Mouse (Mus musculus) layer of hippocampus, adult 2 months (tissue): ENCODE results near the gene Mapkap1. TPM values are rescaled to one million over a fixed set of nuclear protein-coding genes. Genes with fewer than 3 reads are reported as not detected.

ENCODE experiments used
- DNase-seq, 2 experiments: peaks; one replicate each; pipeline ENCODE4 v3.0.0; 2022; ENCODE audit warnings: low spot score in 2 of 2
- H3K27ac ChIP-seq: fragments of 200-600 bp; 2 replicates; pipeline ENCODE4 v1.8.1; 2022
- H3K4me3 ChIP-seq: fragments of 200-600 bp; 2 replicates; pipeline ENCODE4 v1.8.1; 2022; ENCODE audit warnings: mild to moderate bottlenecking
- CTCF ChIP-seq: fragments of 200-600 bp; conservative IDR thresholded peaks from 2 replicates; pipeline ENCODE4 v1.8.1; 2022; ENCODE audit warnings: antibody characterized with exemption, mild to moderate bottlenecking, moderate library complexity
- total RNA-seq, 2 experiments: library from RNA; stranded (reverse); gene quantifications; 2 replicates each; pipeline ENCODE4 v1.2.3; 2021

Gene Mapkap1
- total RNA-seq, 2 experiments from 2014 or later = 67.8 to 70.3 TPM

DNA sequence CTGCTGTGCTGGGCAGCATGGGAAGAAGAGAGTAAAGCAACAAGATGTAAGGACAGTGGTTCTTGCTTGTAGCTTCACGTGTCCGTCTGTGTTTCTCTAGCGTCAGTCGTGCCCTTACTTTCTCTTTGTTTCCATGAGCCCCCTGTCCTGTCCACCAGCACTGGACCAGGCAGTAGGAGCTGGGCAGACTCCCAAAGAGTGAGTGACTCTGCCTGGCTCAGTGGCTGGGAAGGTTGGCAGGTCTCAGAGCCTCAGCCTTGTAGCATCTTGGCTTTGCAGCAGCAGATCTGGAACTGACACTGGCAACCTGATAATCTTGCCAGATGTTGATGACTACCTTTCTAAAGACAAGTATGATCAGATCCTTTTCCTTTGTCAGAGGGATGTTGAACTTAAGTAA, 140.9 kb downstream of the Mapkap1 start:
- TF ChIP-seq CTCF = no peak
- Histone ChIP-seq H3K27ac (no peak overlapping the region), H3K4me3 (no peak overlapping the region)
- DNase-seq = no peak

DNA sequence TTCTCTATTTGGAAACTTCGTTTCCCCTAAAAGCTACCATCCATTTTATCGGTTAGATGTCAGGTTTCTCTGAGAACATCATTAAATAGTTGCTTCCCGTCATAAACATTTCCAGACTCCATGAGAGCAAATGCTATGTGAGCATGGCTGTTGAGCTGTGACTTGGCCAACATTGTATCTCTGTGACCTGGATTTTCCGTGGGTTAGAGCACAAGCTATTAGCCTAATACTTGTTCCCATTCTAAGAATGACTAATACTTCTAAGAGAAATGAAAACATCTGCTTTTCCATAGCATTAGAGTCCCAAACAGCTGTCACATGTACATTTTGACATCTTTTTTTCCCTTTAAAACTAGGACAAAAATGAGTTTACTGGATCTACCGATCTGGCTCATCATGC, 142.4 kb downstream of the Mapkap1 start:
- Histone ChIP-seq H3K27ac (no peak overlapping the region), H3K4me3 (no peak overlapping the region)
- DNase-seq = no peak
- TF ChIP-seq CTCF = no peak

DNA sequence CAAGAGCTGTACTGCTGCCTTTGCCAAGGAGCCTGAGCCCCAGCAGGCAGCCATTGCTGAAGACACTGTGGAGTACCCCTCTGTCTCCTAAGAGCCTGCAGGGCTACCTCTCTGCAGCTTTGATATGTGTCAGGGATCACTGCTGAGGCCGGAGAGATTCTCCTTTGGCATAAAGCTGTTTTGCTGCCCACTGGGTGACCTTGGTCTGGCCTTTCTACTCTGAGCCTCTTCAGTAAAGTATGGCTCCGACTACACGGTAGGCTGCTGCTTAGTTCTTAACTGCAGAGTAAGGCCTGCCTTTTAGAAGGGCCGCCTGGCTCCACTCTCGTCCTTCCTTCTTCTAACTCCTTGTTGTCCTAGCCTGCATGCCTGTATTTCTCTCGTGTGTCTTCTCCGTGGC, 142.9 kb downstream of the Mapkap1 start:
- no peak overlapping the region for H3K27ac ChIP-seq
- TF ChIP-seq CTCF = no peak
- no peak overlapping the region for H3K4me3 ChIP-seq
- no peak for DNase-seq

DNA sequence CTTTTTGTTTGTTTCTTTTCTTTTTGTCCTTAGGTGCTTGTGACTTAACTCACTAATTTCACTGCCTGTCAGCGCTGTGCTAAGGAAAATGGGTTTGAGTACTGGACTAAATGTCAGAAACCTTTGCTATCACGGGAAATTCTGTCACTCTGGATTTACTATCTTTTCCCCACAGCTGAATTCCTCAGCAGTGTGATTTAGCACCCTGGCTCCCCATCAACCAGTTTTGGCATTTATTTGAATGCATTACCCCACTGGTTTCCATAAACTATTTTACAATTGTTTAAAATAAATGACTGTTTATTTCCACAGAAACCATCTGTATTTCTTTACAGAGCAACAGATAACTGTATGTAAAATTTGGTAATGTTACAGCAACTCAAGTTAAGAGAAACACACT, 146.2 kb downstream of the Mapkap1 start:
- TF ChIP-seq CTCF = no peak
- H3K27ac ChIP-seq = no peak overlapping the region
- DNase-seq = no peak
- no peak overlapping the region for H3K4me3 ChIP-seq

DNA sequence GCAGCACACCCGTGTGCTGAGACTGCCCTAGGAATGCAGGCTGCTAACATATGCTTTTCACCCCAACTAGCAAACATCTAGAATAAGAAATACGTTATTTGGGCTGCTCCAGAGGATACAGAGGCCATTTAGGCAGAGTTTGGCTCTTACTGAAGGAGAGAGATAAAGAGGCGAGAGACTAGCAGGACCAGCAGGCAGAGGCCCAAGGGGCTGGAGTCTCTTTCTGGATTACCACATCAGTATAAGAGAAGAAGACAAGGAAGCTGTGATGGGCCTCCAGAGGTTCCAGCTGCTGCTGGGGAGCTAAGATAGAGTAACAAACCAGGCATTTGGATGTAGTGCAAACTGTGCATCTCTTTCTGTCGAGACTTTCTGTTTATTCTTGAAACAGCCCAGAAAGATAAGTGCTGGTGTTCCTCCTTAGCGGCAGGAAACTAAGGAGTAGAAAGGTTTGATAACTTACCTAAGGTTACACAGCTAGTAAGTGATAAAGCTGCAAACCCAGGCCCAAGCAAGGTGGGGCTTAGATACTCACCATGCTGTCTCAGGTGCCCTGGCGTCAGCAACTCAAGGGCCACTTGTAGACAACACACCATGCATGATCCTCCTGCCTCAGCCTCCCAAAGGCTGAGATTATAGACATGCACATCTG, 147.1 kb downstream of the Mapkap1 start:
- no peak for TF ChIP-seq CTCF
- DNase-seq = no peak
- Histone ChIP-seq H3K4me3 (no peak overlapping the region), H3K27ac (no peak overlapping the region)

- H3K4me3 ChIP-seq = no peak overlapping the region
- DNase-seq = no peak
- no peak for TF ChIP-seq CTCF
- no peak overlapping the region for H3K27ac ChIP-seq
These were observed 153.6 kb downstream of the Mapkap1 start for GRCm38 (mm10) chr2:34560146-34560545.

DNA sequence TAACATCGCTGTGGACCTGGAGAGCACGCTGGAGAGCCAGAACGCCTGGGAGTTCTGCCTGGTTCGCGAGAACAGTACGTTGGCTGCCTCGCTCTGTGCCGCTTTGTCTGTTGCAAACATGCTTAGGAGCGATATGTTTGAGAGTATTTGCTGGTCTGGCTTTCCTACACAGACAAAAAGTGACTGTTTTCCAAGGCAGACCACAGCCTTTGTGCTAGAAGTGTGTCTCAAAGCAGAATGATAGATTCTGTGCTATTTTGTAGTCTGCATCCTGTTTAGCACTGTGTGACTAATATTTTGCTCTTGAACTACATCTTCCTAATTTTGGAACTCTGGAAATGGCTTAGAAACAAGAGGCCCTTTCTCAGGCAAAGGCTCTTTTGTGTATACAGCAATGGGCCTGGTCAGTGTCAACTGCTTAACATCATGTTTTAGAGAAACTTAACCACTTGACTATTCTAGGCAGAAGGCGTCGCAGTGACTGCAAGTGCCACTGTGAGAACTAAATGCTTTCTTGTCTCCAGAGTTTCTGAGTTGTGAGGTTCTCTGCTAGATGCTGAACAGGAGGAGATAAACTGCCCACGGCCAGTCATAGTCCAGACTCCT, 156.6 kb downstream of the Mapkap1 start:
- no peak for TF ChIP-seq CTCF
- Histone ChIP-seq H3K4me3 (no peak overlapping the region), H3K27ac (peak overlapping the region; percentile 60)
- peak in 1 of 2 experiments; percentile 24 for DNase-seq

- no peak for DNase-seq
- Histone ChIP-seq H3K4me3 (no peak overlapping the region), H3K27ac (no peak overlapping the region)
- TF ChIP-seq CTCF = peak; percentile 16
These were observed 157.3 kb downstream of the Mapkap1 start for GRCm38 (mm10) chr2:34563865-34564264.

GRCm38 (mm10) chr2:34566146-34566545, 159.6 kb downstream of the Mapkap1 start:
- Histone ChIP-seq H3K27ac (no peak overlapping the region), H3K4me3 (no peak overlapping the region)
- no peak for DNase-seq
- no peak for TF ChIP-seq CTCF

DNA sequence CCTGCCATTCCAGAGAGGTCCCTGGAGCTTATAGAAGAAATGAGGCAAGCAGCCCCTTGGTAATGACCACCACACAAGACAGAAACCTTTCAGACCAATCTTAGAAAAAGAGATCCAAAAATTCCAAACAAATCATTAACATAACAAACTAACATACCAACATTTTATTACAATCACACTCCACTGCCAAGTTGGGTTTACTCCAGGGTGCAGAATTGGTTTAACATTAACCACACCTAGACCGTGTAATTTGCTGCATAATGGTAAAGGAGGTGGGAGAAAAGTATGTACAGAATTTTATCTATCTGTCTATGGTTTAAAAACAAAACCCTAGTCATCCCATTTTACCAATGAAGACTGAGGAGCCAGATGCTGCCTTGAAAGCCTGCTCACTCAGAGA, 160.0 kb downstream of the Mapkap1 start:
- TF ChIP-seq CTCF = no peak
- DNase-seq = no peak

GRCm38 (mm10) chr2:34569131-34569530, 162.6 kb downstream of the Mapkap1 start:
- no peak for TF ChIP-seq CTCF
- peak in 1 of 2 experiments; percentile 35 for DNase-seq
- H3K27ac ChIP-seq = 0 out of 2 replicates have a peak overlapping the region, but pooled peaks have one; percentile 18
- H3K4me3 ChIP-seq = no peak overlapping the region

More for the DNA sequence above, 160.0 kb downstream of the Mapkap1 start:
- Histone ChIP-seq H3K4me3 (no peak overlapping the region), H3K27ac (no peak overlapping the region)

GRCm38 (mm10) chr2:34570378-34570777, 163.8 kb downstream of the Mapkap1 start:
- no peak for TF ChIP-seq CTCF
- DNase-seq = no peak
- Histone ChIP-seq H3K4me3 (no peak overlapping the region), H3K27ac (0 out of 2 replicates have a peak overlapping the region, but pooled peaks have one; percentile 18)

- Histone ChIP-seq H3K4me3 (no peak overlapping the region), H3K27ac (no peak overlapping the region)
- no peak for DNase-seq
- TF ChIP-seq CTCF = no peak
These were observed 164.5 kb downstream of the Mapkap1 start for GRCm38 (mm10) chr2:34571096-34571495.

GRCm38 (mm10) chr2:34573073-34573472, 166.5 kb downstream of the Mapkap1 start:
- DNase-seq = no peak
- H3K4me3 ChIP-seq = no peak overlapping the region
- no peak for TF ChIP-seq CTCF
- H3K27ac ChIP-seq = no peak overlapping the region
